Mouse (Mus musculus): ENCODE data around the gene Ctps.
"Not testable (repeated sequence)": the region's sequence is repeated elsewhere in the genome, so short reads cannot be mapped to it uniquely, and the experiment has no call there.

Ctps gene

GRCm38 (mm10) chr4:120569486-120570437 lies at the start of gene Ctps:
TSS of gene Ctps (minus strand) at chr4:120570276.
- DNase-seq (ENCODE audit: low spot score in 2 of 2): peak; percentile 87 to 94

DNA sequence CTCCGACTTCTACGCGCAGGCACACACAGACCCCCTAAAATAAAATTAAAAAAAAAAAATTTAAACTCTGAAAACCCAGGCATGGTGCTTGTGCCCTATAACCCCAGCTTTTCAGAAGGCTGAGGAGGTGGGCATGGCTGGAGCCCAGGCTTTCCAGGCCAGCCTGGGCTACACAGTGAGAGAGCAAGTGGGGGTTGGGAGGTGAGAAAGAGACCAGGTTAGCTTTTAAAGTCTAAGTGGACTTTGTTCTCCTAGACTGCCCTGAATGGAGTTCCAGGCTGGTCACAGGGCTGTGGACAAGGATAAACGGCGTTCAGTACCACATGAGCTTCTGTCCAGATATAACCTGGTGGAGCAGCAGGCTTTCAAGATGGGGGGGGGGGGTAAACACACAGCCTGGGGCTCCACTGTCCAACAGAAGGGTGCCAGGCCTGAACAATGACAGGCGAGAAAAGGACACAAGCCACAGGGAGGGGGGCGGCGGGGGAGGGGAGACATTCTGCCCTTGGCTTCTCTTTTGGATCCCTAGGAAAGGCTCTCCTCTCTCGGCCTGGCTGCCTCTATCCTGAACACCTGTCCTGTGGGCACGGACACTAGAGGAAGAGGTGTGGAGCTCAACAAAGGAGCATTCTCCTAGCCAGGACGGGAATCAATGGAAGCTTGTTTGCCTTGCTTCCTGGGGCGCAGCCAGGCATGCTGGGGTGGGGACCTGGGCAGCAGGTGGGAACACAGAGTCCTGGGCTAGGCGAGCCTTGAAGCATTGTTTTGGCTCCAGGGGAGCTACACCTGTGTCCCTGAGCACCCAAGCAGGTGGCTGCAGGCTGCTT lies 46.3 kb upstream of the Ctps start:
- no peak for DNase-seq (ENCODE audit: low spot score in 2 of 2)

- DNase-seq (ENCODE audit: low spot score in 2 of 2): peak in 1 of 2 experiments; percentile 25
Measured at GRCm38 (mm10) chr4:120615528-120616081, 45.5 kb upstream of the Ctps start.

- DNase-seq (ENCODE audit: low spot score in 2 of 2): no peak
Measured at GRCm38 (mm10) chr4:120614644-120615043, 44.6 kb upstream of the Ctps start.

GRCm38 (mm10) chr4:120613691-120614329 lies 43.7 kb upstream of the Ctps start:
- DNase-seq (ENCODE audit: low spot score in 2 of 2): peak; percentile 39 to 49

DNA sequence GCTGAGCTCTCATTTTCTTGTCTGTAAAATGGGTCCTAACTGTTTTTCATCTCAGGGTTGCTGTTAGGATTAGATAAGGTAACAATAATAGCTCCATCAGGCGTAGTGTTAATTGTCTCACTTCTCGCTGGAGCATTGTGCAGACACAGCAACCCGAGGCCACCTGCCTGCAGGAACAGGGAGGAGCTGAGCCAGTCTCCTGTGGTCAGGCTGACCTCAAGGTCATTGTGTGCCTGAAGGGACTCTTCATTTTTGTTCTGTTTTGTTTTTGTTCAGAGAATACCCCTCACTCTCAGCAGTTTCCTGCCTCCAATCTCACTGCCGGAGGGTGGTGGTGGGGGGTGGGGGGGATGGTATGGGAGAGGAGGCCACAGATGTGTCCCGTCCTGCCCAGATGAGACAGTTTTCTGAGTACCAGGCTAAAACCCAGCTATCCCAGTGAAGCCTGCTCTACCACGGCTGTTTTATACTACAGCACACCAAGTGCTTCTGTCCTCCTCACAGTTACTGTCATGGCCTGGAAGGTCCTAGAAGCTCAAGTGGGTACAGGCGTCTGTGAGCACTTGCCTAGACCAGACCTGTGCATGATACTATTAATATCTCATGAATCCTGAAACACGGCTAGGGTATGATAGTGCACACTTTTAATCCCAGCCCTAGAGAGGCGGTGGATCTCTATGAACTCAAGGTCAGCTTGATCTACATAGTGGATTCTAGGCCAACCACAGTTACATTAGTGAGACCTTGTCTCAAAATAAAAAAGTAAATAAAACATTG lies 42.4 kb upstream of the Ctps start:
- DNase-seq (ENCODE audit: low spot score in 2 of 2): no peak

GRCm38 (mm10) chr4:120611005-120611404 lies 40.9 kb upstream of the Ctps start:
- no peak for DNase-seq (ENCODE audit: low spot score in 2 of 2)

DNA sequence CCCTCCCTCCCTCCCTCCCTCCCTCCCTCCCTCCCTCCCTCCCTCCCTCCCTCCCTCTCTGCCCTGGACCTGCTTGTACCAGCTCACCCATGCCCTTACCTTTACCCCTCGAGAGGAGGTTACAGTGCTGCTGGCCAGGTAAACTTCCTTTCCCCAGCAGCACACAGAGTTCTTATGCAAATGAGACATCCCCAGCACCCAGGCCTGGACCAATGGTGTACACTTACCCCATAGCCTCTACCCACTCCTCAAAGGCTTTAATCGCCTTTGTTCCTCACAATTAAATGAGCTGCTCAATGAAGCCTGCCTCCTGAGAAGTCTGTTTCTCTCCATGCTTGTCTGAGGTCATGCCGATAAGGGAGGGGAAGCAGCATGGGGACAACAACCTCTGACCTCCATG lies 36.9 kb upstream of the Ctps start:
- DNase-seq (ENCODE audit: low spot score in 2 of 2): no peak

GRCm38 (mm10) chr4:120602669-120603068 lies 32.6 kb upstream of the Ctps start:
- DNase-seq (ENCODE audit: low spot score in 2 of 2): no peak

GRCm38 (mm10) chr4:120601774-120602173 lies 31.7 kb upstream of the Ctps start:
- DNase-seq (ENCODE audit: low spot score in 2 of 2): no peak

DNA sequence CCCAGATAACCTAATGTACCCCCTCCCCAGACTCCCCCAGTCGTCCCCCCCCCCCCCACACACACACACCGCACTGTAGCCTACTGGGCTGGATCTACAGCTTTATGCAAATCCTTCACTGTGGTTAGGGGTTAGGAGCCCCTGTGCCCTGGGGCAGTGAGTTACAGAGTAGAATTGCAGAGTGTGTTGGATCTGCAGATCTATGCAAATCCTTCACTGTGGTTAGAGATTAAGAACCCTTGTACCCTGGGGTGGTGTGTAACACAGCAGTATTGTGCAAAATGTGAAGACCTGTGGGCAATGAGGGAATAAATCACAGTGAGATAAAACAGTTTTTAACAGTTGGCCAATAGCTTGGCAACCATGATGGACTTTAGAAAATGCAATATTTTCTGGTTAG lies 28.8 kb upstream of the Ctps start:
- DNase-seq (ENCODE audit: low spot score in 2 of 2): no peak

DNA sequence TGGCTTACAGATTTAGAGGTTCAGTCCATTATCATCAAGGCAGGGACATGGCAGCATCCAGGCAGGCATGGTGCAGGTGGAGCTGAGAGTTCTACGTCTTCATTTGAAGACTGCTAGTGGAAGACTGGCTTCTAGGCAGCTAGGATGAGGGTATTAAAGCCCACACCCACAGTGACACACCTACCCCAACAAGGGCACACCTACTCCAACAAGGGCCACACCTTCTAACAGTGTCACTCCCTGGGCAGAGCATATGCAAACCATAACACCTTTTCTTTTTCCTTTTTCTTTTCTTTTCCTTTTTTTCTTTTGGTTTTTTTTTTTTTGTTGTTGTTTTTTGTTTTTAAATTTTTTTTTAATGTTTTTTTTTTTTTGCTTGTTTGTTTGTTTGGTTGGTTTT lies 26.1 kb upstream of the Ctps start:
- DNase-seq (ENCODE audit: low spot score in 2 of 2): not testable (repeated sequence)

GRCm38 (mm10) chr4:120590973-120591372 lies 20.9 kb upstream of the Ctps start:
- no peak for DNase-seq (ENCODE audit: low spot score in 2 of 2)

- DNase-seq (ENCODE audit: low spot score in 2 of 2): peak in 1 of 2 experiments; percentile 62
Measured at GRCm38 (mm10) chr4:120589815-120590422, 19.8 kb upstream of the Ctps start.

GRCm38 (mm10) chr4:120589070-120589469 lies 19.0 kb upstream of the Ctps start:
- DNase-seq (ENCODE audit: low spot score in 2 of 2): no peak

- no peak for DNase-seq (ENCODE audit: low spot score in 2 of 2)
Measured at GRCm38 (mm10) chr4:120588445-120588844, 18.4 kb upstream of the Ctps start, which contains the start of gene Gm8439. TSS of gene Gm8439 (plus strand) at chr4:120588745.

DNA sequence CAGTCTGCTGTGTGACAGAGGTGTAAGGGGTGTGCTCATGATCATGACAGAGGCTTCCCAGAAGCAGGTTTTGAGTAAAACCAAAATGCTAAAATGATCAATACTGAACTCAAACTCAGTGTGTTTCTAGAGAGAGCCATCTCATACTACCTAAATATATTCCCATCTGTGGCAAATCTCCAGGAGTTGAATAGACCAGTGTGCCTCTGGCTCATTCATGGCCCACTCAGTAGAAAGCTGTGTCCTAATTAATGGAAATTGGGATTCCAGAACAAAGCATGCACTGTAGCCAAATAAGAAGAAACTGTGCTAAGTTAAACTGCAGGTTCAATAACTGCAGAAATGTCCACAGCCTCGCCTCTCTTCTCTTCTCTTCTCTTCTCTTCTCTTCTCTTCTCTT lies 16.9 kb upstream of the Ctps start:
- no peak for DNase-seq (ENCODE audit: low spot score in 2 of 2)

DNA sequence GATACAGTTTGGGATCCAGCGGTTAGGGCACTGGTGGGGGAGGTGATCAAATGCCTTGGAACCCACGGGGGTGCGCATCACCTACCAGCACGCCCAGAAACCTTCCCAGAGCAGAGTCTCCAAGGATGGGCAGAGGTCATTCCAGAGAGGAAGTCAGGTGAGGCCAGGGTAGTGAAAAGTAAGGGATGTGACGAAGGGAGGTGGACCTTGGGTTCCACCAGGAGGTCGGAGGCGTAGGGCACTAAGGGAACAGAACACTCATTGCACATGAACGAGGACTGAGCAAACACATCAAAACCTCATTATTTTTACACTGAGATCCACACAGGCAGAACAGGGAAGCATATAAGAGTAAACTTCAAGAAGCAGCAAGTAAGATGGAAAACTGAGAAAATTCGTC lies 11.6 kb upstream of the Ctps start:
- no peak for DNase-seq (ENCODE audit: low spot score in 2 of 2)

GRCm38 (mm10) chr4:120580894-120581293 lies 10.8 kb upstream of the Ctps start:
- no peak for DNase-seq (ENCODE audit: low spot score in 2 of 2)

GRCm38 (mm10) chr4:120571691-120572090 lies 1.6 kb upstream of the Ctps start:
- no peak for DNase-seq (ENCODE audit: low spot score in 2 of 2)

Data from frontal cortex, postnatal 10 days (tissue).